Comparison of ENCODE assay signal across 8 mouse cellular contexts in the genomic region with DNA sequence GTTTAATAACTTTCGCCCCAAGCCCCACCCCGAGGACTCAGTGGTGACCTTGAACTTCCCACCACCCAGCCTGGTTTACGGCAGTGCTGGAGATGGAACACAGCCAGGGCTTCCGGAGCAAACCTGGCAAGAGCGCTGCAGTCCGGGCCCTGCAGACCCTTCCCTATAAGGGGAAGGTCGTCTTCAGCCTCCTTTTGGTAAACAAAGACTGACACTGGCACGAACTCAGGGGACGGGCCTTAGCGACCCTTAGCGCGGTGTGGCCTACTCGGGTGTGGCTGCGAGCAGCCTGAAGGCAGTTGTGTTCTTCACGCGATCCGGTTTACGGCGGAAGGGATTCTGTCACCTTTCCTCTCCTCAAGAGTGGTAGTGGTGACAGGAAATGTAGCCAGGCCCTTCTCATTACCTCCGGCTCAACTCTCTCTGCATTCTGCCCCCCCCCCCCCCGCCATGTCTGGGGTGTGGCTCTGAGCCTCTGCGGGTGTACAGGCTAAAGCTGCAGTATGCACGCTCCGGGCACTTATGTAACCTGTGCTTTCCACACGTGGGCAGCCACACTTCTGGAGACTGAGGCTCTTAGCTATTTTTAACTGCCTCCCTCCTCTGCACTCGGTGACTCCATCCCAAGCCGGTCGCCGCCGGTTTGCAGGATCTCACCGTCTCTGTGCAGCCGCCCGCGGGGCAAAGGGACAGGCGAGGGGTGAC. TPM values are rescaled to one million over a fixed set of nuclear protein-coding genes. Genes with fewer than 3 reads are reported as not detected.
DNase-seq lines count a peak whose midpoint lies in the region; ATAC-seq and TF ChIP-seq lines count a peak whose summit lies in the region.

Mpc1 (plus strand) TSS at position 84 of the 705 bp plus-strand sequence.

- no peak for TF ChIP-seq CTCF in G1E (IDR thresholded peaks at IDR 0.05; ENCODE audit: low read depth, low read length)

- H3K9ac ChIP-seq in forebrain, embryonic 14.5 days (ENCODE audit: low read length), result peak within 1 kb of the TSS; percentile 85
- peak within 1 kb of the TSS; percentile 78 for H3K9ac ChIP-seq in liver, embryonic 16.5 days (ENCODE audit: low read depth, low read length)
- H3K9ac ChIP-seq in neural tube, embryonic 13.5 days, result peak within 1 kb of the TSS; percentile 88

- peaks cover 4% of the 10 kb centered on the region; the same call in 1 of the 2 replicates for H3K27me3 ChIP-seq in G1E (ENCODE audit: insufficient read depth, low read length)
- no peaks in the 10 kb centered on the region for H3K27me3 ChIP-seq in forebrain, embryonic 14.5 days (replicated peaks; ENCODE audit: control insufficient read depth, insufficient read depth, low read length)
- H3K27me3 ChIP-seq in liver, embryonic 16.5 days (ENCODE audit: control insufficient read depth, insufficient read depth, low read depth, low read length), result no peaks in the 10 kb centered on the region
- H3K27me3 ChIP-seq in neural tube, embryonic 13.5 days, result no peaks in the 10 kb centered on the region

- peaks cover 8% of the 10 kb centered on the region for H3K36me3 ChIP-seq in G1E (replicated peaks)
- H3K36me3 ChIP-seq in forebrain, embryonic 14.5 days (ENCODE audit: control insufficient read depth, insufficient read depth, low read length), result no peaks in the 10 kb centered on the region
- no peaks in the 10 kb centered on the region for H3K36me3 ChIP-seq in liver, embryonic 16.5 days (ENCODE audit: control insufficient read depth, insufficient read depth)
- no peaks in the 10 kb centered on the region for H3K36me3 ChIP-seq in neural tube, embryonic 13.5 days

- H3K9me3 ChIP-seq in G1E (replicated peaks), result no peaks in the 10 kb centered on the region
- H3K9me3 ChIP-seq in forebrain, embryonic 14.5 days (replicated peaks; ENCODE audit: control insufficient read depth, low read length), result no peaks in the 10 kb centered on the region
- no peaks in the 10 kb centered on the region for H3K9me3 ChIP-seq in liver, embryonic 16.5 days (replicated peaks; ENCODE audit: control insufficient read depth, low read length)
- H3K9me3 ChIP-seq in neural tube, embryonic 13.5 days, result no peaks in the 10 kb centered on the region

- peak within 1 kb of the TSS; percentile 92 for H3K27ac ChIP-seq in forebrain, embryonic 14.5 days (ENCODE audit: low read depth, low read length)
- H3K27ac ChIP-seq in liver, embryonic 16.5 days (ENCODE audit: low read length), result peak within 1 kb of the TSS; percentile 90
- peak within 1 kb of the TSS; percentile 95 for H3K27ac ChIP-seq in neural tube, embryonic 13.5 days (replicated peaks)

- intact Hi-C loops in heart, postnatal 14 days (cut with DNase I), result loop anchor here (2.0 kb wide), 1 partner anchor 28 kb away; the partner anchor contains the start of gene Sft2d1

- peak within 1 kb of the TSS; percentile 99 for H3K4me2 ChIP-seq in forebrain, embryonic 14.5 days (ENCODE audit: low read length)
- peak within 1 kb of the TSS; percentile 95 for H3K4me2 ChIP-seq in liver, embryonic 16.5 days (ENCODE audit: low read depth, low read length)
- peak within 1 kb of the TSS; percentile 99 for H3K4me2 ChIP-seq in neural tube, embryonic 13.5 days

- whole genome bisulfite sequencing in forebrain, embryonic 14.5 days, result 3% methylated on average over 32 of the region's 35 CpGs
- WGBS in large intestine, adult 2 months, result under 1% methylated on average over 35 of the region's 35 CpGs
- under 1% methylated on average over 35 of the region's 35 CpGs for WGBS in liver, embryonic 16.5 days (ENCODE audit: insufficient replicate concordance)
- WGBS in neural tube, embryonic 13.5 days, result 1% methylated on average over 35 of the region's 35 CpGs

- H3K4me1 ChIP-seq in G1E (ENCODE audit: insufficient read depth, low read depth, low read length), result peaks cover 32% of the 10 kb centered on the region
- peaks cover 13% of the 10 kb centered on the region for H3K4me1 ChIP-seq in forebrain, embryonic 14.5 days (ENCODE audit: control insufficient read depth, insufficient read depth, low read length)
- peaks cover 23% of the 10 kb centered on the region for H3K4me1 ChIP-seq in liver, embryonic 16.5 days (ENCODE audit: control insufficient read depth, low read depth, low read length)
- H3K4me1 ChIP-seq in neural tube, embryonic 13.5 days (replicated peaks), result peaks cover 30% of the 10 kb centered on the region

- peak; percentile 31 for ATAC-seq in G1E (ENCODE audit: extremely low read depth, insufficient number of reproducible peaks, low FRiP score, poor library complexity, severe bottlenecking)
- peak; percentile 75 for ATAC-seq in cerebellum, adult (ENCODE audit: insufficient number of reproducible peaks, low FRiP score, low TSS enrichment)
- ATAC-seq in forebrain, embryonic 14.5 days, result peak; percentile 67; the same call in 1 of the 2 replicates
- peak; percentile 56 for ATAC-seq in liver, embryonic 16.5 days (ENCODE audit: low read depth)
- ATAC-seq in neural tube, embryonic 13.5 days (ENCODE audit: low read depth), result peak; percentile 79

- peak within 1 kb of the TSS; percentile 99 for H3K4me3 ChIP-seq in G1E (ENCODE audit: low read depth, low read length)
- peak within 1 kb of the TSS; percentile 80 for H3K4me3 ChIP-seq in forebrain, embryonic 14.5 days (ENCODE audit: low read depth, low read length)
- peak within 1 kb of the TSS; percentile 71 for H3K4me3 ChIP-seq in liver, embryonic 16.5 days (ENCODE audit: low read depth, low read length)
- H3K4me3 ChIP-seq in neural tube, embryonic 13.5 days, result peak within 1 kb of the TSS; percentile 83

- DNase-seq in G1E (ENCODE audit: low spot score), result peak; percentile 62
- peak; percentile 52 for DNase-seq in forebrain, embryonic 14.5 days (ENCODE audit: low spot score)
- peak; percentile 66 to 81 for DNase-seq in heart, postnatal 14 days
- peak; percentile 54 for DNase-seq in large intestine, adult 2 months (ENCODE audit: low read depth, low spot score)
- peak; percentile 86 for DNase-seq in testis, postnatal 10 days (ENCODE audit: low spot score)

RNA-seq across cellular contexts. Expression of gene Mpc1, which starts in this region (rescaled TPM):
- total RNA-seq in G1E (2014; fragmentation: Nextera tagmentation) (48.2 and 59.4 TPM in 2 replicates), G1E (2017) (89.6 and 109 TPM in 2 replicates)
- 14.7 and 17.5 TPM in 2 replicates for polyA plus RNA-seq in G1E (2012)
- polyA plus RNA-seq in forebrain, embryonic 14.5 days (2014; fragmentation: Nextera tagmentation; extraction: Ambion mirVana), result 340 and 366 TPM in 2 replicates
- total RNA-seq in heart, postnatal 14 days (2021), result 100 to 1,000 TPM; 496 to 503 TPM
- polyA plus RNA-seq in large intestine, adult 2 months (2012; rRNA removed), result 155 and 174 TPM in 2 replicates
- polyA plus RNA-seq in liver, embryonic 16.5 days (2015; fragmentation: Nextera tagmentation; extraction: Ambion mirVana), result 168 and 173 TPM in 2 replicates
- polyA plus RNA-seq in neural tube, embryonic 13.5 days (2015; fragmentation: Nextera tagmentation; extraction: Ambion mirVana), result 290 and 317 TPM in 2 replicates

Comparison
In these comparisons a context has a peak if more than half of its experiments do, and no peak if none do; other contexts are left out.
1. Peak in every context shown above with its lines: DNase-seq, ATAC-seq, H3K4me3 ChIP-seq and H3K27ac ChIP-seq.
2. RNA of gene Mpc1 (total RNA-seq): 496 to 503 TPM in heart, postnatal 14 days; 48.2 to 109 TPM in G1E; every median in the first group is over 4 times any median in the second.